Comparison of ENCODE assay signal across 8 mouse cellular contexts in the genomic region with DNA sequence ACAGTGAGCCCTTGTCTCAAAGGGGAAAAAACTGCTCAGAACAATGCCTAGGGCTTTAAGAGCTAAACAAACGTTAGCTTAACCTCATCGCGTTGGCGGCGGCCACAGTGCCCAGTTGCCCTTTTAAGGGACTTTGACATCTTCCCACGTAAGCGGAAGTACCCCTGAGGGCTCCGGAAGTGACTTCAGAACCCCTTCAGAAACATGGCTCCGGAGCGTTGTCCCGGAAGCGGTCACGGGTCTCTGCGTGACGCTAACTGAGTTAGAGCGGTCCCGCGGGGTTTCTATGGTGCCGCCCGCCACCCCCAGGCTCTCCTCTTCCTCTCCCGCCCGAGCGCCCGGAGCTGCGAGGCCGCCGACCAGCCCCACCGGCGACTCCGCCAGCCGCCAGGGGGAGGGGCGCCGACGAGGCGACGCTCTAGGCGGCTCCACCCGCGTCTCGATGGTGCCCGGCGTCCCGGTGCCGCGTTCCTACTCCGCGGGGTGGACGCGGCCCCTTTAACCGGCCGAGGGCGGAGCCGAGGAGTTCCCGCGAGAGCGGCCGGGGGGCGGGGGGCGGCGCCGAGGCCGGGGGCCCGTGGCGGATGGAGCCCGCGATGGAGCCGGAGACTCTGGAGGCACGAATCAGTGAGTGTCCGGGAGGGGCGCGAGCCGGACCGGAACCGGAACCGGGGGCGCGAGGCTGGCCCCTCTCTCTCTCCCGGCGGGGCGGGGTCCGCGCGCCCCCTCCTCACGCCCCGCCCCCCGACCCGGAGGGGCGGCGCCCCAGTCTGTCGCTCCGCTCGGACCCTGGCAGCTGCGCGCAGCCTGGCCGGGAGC. TPM values are rescaled to one million over a fixed set of nuclear protein-coding genes. Genes with fewer than 3 reads are reported as not detected.
DNase-seq lines count a peak whose midpoint lies in the region; ATAC-seq lines count a peak whose summit lies in the region.

A gene (plus strand): TSS at position 200 of the 819 bp plus-strand sequence.

- H3K9ac ChIP-seq in kidney, embryonic 15.5 days: peak within 1 kb of the TSS; percentile 76

- peak within 1 kb of the TSS; percentile 84 for H3K4me2 ChIP-seq in kidney, embryonic 15.5 days

- H3K36me3 ChIP-seq in heart, embryonic 10.5 days: peaks cover 27% of the 10 kb centered on the region
- H3K36me3 ChIP-seq in kidney, embryonic 15.5 days: peaks cover 25% of the 10 kb centered on the region

- H3K27ac ChIP-seq in heart, embryonic 10.5 days: peak within 1 kb of the TSS; percentile 99
- peak within 1 kb of the TSS; percentile 100 for H3K27ac ChIP-seq in kidney, embryonic 15.5 days

- H3K4me1 ChIP-seq in heart, embryonic 10.5 days: peaks cover 47% of the 10 kb centered on the region
- peaks cover 38% of the 10 kb centered on the region for H3K4me1 ChIP-seq in kidney, embryonic 15.5 days

- WGBS in heart, embryonic 10.5 days: 1% methylated on average over 86 of the region's 95 CpGs
- WGBS in kidney, embryonic 15.5 days: under 1% methylated on average over 85 of the region's 95 CpGs

- ATAC-seq in erythroblast, adult 5-6 weeks (replicated peaks; ENCODE audit: low FRiP score, poor library complexity, severe bottlenecking): peak; percentile 81
- ATAC-seq in kidney, embryonic 15.5 days (replicated peaks; ENCODE audit: low FRiP score): peak; percentile 91
- peak; percentile 77 for ATAC-seq in monocyte, adult 5-6 weeks (replicated peaks; ENCODE audit: insufficient number of reproducible peaks, low FRiP score, low TSS enrichment, poor library complexity, severe bottlenecking)

- H3K27me3 ChIP-seq in heart, embryonic 10.5 days (ENCODE audit: insufficient read depth, poor library complexity, severe bottlenecking): no peaks in the 10 kb centered on the region
- no peaks in the 10 kb centered on the region for H3K27me3 ChIP-seq in kidney, embryonic 15.5 days

- DNase-seq in B cell, adult 2 months: peak; percentile 95 to 96
- DNase-seq in brain, adult 2 months (ENCODE audit: low read depth, low spot score): peak; percentile 99
- peak; percentile 97 for DNase-seq in heart, embryonic 10.5 days (ENCODE audit: low spot score)
- peak; percentile 91 for DNase-seq in liver
- peak; percentile 85 to 94 for DNase-seq in spleen, postnatal 4 days (ENCODE audit: low spot score in 2 of 2)

- no peaks in the 10 kb centered on the region for H3K9me3 ChIP-seq in heart, embryonic 10.5 days
- H3K9me3 ChIP-seq in kidney, embryonic 15.5 days (replicated peaks): no peaks in the 10 kb centered on the region

- H3K4me3 ChIP-seq in heart, embryonic 10.5 days: peak within 1 kb of the TSS; percentile 84
- H3K4me3 ChIP-seq in kidney, embryonic 15.5 days (replicated peaks): peak within 1 kb of the TSS; percentile 80

RNA-seq across cellular contexts. Expression of the gene that starts here (rescaled TPM):
- 6.5 and 17.1 TPM in 2 replicates for total RNA-seq in erythroblast, adult 5-6 weeks (2015; ENCODE audit: low replicate concordance)
- total RNA-seq in erythroblast, adult 5-6 weeks (2017; ENCODE audit: low replicate concordance): 3.5 and 3.7 TPM in 2 replicates
- 51.5 and 56.6 TPM in 2 replicates for polyA plus RNA-seq in heart, embryonic 10.5 days (2016; fragmentation: Nextera tagmentation; extraction: Ambion mirVana)
- polyA plus RNA-seq in kidney, embryonic 15.5 days (2015; fragmentation: Nextera tagmentation; extraction: Ambion mirVana): 49.5 and 55.5 TPM in 2 replicates
- total RNA-seq in monocyte, adult 5-6 weeks (2017): 18.3 to 37.9 TPM (median 20.8 TPM) in 3 replicates

Comparison
In these comparisons a context has a peak if more than half of its experiments do, and no peak if none do; other contexts are left out.
1. Peak in every context shown above with its lines: DNase-seq, ATAC-seq, H3K4me3 ChIP-seq and H3K27ac ChIP-seq.